Mouse (Mus musculus): ENCODE measurements around the gene Atxn7l1.

Atxn7l1 gene

DNA sequence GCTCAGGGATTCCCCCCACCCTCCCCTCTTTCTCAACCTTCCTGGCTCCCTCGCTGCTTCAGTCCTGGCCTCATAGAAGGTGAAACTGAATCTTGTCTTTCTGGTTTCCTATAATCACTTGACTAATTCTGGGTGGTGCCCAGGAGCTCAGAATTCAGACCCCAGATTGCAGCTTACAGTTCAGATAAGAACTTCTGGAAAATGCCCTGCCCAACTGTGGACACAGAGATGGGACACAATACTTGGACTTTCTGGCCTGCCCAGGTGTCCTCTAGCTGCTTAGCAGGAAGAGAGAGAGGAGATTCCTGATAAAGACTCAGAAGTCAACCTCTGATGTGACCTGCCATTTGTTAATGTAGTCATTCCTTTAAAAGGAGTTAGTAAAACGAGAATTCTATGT, 131.7 kb downstream of the Atxn7l1 start:
- DNase-seq = no peak

DNA sequence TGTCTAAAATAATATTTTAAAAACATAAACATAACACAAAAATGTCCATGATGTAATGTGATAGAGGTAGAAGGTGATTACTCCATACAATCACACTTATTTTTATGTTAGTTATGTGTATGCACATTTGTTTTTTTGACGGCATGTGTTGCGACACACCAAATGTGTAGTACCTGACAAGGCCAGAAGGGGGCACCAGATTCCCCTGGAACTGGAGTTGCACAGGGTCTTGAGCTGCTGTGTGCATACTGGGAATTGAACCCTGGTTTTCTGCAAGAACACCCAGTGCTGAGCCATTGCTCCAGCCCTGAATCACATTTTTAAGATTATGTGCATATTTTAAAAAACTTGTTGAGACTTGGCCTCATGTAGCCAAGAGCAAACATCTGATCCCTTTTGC, 133.3 kb downstream of the Atxn7l1 start:
- DNase-seq = peak; percentile 57

DNA sequence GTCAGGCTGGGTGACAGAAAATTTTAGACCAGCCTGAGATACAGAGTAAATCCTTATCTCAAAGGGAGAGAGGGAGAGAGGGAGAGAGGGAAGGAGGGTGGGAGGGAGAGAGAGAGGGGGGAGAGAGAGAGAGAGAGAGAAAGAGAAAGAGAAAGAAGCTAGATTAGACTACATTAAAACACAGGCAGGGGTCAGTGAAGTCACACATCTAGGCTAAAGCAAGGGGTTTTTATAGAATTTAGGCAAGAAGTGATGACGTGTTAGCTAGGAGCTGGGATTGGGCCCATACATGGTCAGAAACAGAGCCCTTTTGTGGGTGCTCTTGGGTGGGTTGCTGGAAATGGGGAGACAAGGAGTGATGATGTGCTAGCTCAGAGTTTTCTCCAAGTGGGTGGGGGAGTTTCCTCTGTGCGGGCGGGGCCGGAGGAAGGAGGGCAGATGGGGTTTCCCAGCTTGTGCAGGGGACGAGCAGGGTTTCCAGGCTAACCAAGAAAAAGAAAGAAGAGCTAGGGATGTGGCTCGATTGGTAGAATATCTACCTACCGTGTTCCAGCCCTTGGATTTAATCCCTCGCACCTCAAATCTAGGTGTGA, 136.9 kb downstream of the Atxn7l1 start:
- no peak for DNase-seq

DNA sequence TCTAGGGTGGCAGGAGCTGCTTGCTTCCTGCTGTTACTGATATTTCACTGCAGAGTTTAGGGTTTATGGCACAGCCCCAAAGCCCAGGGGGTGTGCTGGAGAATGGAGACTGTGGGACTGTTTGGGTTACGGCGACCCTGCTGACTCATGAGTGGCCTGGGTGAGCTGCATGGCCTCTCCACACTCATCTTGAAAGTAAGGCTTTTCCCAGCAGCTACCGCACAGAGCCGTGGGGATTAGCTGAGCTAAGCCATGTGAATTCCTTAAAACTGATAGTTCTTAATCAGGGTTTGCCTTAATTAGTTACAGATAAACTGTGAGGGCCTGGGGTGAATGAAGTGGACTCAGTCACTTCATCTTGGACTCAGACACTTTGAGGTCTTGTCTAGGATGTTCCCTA, 137.9 kb downstream of the Atxn7l1 start:
- DNase-seq = no peak

- DNase-seq = no peak
Observed at GRCm38 (mm10) chr12:33285933-33286649, 138.6 kb downstream of the Atxn7l1 start.

DNA sequence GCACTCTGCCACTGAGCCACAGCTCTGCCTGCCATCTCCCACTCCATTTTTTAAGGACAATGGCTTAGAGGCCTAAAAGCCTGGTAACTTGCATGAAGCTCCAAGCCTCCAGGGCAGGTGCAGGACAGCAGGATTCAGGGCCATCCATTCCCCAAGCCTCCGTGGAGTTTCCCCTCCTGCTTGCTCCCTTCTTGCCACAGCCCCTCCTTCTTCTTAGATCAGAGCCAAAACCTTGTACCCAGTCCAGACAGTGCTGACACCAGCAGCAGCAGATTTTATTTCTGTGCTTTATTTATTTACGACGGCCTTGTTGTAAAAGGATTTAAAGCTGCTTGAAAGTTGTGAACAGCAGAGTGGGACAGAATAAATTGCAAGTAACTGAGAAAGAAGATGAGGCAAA, 140.2 kb downstream of the Atxn7l1 start:
- DNase-seq = no peak

GRCm38 (mm10) chr12:33288746-33289145, 141.3 kb downstream of the Atxn7l1 start:
- no peak for DNase-seq

DNA sequence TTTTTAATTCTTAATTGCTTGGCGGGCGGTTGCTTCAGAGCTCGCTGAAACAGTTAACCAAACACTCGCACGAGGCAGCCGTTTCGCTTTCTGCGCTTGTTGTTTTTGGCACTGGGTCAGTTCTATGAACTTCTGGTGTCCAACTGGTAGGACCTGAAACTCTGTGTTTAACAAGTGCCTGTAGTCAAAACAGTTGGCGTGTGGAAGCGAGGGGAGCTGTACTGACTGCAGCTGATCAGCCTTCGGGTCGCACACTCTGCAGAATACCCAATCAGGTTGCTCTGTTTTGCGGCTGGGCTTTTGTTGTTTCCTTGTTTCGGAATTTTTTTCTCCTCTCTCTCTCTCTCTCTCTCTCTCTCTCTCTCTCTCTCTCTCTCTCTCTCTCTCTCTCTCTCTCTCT, 154.6 kb downstream of the Atxn7l1 start:
- no peak for DNase-seq

DNA sequence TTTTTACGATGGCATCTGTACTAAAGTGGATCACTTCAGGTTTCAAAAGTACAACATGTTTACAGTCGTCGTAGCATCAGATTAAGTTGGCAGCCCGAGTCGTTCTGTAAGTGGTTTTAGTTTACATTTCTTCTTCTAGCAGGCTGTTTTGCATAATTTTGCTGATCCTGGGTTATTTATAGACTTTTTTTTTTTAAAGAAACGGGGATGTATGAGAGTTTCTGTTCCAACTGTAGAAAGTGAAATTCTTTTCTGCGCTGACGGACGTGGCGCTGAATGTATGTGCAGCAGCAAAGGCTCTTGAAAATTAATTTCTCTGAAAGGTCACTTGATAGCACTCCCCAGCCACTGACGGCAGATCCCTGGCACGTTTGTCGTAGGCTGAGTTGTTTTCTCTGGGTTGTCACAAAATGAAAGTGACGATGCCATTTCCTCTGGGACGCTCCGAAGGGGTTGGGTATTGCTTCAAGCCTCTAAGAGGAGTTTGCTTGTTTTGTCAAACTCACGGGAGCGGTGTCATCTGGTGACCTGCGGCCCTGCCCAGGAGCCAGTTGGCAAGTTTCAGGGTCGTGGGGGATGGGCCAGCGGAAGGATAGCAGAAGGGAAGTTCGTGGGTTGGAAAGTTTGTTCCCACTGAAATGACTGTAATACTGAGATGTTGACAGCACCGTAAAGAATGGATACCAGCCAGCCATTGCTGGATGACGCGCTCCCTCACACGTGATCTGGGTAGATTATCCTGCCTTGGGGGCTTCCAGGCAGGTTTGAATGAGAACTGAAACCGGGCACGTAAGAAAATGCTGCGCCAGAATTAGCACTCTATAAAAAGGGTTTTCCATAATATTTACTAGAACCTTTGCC, 155.3 kb downstream of the Atxn7l1 start:
- no peak for DNase-seq

GRCm38 (mm10) chr12:33303384-33303770, 155.9 kb downstream of the Atxn7l1 start:
- no peak for DNase-seq

DNA sequence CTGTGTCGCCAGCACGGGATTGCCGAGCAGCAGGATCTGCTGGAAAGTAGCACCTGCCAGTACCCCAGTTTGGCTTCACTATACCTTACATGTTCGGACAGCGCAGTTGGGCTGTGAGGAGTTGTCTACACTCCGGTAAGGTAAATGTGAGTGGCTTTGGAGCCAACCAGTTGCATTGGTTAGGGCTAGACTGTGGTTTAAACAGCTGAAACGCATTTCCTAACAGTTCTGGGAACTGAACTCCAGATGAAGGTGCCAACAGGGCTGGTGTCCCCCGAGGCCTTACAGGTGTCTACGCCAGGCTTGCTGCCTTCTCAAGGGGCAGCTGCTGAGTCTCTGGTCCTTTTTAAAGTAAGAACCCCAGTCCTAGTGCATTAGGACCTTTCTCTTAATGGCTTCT, 157.6 kb downstream of the Atxn7l1 start:
- no peak for DNase-seq

DNA sequence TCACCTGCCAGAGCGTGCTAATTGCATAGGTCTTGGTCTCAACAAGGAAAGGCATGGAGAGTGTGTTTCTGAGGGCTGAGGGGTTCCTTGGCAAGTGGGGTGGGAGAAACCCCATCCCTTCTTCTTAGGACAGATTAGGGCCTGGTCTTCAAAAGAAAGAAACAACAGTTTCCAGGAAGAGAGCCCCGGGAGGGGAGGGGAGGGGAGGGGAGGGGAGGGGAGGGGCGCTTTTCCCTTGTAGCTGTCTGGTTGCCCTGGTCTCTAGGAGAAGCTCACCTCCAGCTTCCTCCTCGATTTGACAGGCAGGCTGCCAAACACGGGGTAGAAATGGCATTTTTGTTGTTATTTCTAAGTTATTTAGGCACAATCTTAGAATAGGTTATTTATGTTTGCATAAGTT, 159.0 kb downstream of the Atxn7l1 start:
- DNase-seq = no peak

- DNase-seq = no peak
Observed at GRCm38 (mm10) chr12:33308668-33309067, 161.2 kb downstream of the Atxn7l1 start.

- DNase-seq = peak; percentile 62
Observed at GRCm38 (mm10) chr12:33313828-33314671, 166.6 kb downstream of the Atxn7l1 start.

DNA sequence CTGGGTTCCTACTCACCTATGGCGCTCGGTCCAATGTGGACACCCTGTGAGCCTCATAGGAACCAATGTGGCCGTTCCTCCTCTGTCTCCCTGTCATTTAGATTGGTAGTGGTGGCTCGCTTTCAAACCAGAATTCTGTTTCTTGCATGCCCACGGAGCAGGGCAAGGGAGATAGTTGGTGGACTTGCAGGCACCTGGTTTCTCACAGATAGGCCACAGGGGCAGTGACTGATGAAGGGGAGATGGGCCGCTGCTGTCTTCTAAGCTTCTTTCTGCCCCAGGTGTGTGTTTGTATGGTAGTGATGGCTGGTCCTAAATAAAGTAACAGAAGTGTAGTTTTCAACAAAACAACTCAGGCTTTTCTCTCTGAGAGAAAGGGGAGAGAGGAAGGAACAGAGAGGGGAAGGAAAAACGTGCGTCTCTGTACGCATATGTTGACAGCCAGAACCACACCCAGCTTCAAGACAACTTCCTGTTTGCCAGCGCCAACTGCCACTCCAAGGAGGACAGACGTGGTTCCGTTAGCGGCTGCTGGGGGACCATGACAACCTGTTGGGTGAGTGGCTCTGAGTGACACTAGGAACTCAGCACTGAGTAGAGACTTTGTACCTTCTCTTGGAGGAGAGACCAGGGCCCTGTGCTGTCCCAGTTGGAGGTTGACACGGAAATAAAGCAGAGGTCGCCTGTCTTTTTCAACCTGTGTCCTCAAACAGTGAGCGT, 167.6 kb downstream of the Atxn7l1 start:
- DNase-seq = no peak

DNA sequence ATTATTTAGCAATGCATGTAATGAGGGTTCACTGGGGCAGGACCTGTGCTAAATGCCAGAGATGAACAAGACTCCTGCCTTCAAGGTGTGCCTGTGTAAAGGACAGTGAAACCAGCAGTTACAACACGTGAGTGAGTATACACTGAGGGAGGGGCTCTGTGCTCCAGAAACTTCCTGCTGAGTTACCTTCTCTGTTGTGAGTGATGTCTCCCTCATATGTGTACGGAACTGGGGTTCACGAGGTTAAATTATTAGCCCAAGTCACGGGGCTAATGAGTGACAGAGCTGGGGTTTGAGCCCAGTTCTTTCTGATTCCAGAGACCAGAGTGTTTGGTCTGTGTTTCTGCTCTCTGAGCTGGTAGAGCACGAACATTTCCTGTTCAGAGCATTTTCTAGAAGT, 168.3 kb downstream of the Atxn7l1 start:
- DNase-seq = no peak

DNA sequence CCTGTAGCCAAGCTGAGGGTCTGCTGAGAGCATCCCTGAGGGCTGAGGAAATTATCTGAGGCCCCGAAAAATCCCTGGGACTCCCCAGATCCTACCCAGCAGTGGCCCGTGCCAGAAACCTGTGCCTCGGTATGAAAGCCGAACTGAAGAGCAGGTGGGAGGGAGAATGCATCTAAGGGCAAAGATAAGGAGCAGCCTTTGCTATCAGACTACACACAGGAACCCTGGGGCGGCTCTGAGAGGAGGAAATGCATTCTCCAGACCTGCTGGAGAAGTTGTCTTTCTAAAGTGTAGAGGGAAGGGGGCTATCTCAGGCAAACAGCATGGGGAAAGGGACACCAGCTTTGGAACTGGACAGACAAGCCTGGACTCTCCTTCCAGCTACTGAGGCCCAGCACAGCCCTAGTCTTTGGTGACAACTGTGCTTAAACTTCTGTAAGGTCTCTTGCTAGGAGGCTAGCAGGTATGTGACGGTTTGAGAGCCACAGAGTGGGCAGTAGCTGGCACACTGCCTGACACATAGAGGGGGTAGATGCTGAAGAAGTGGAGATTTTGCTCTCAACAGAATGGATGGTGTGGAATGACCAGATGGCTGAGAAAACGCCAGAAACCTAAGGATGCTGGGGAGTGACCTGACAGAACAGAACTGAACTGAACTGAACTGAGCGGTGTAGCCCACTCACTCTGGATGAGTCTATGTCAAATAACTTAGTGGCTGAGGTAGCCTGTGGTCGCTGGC, 170.5 kb downstream of the Atxn7l1 start:
- DNase-seq = no peak

DNA sequence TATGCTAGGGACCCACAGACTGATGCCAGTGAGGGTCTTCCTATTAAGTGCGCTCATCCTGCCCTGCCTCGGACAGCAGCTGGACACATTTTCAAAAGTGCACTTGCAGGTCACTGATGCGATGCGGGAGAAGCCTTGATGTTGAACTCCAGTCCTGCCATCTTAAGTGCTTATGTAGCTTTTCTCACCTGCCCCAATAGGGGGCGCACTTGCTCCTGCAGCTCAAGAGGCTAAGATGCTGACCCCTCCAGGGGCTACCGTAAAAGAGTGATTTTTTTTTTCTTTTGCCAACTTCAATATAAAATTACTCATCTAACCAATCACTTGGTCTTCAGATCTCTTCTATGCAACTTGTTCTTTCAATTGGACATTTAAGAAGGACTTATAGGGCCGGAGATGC, 175.1 kb downstream of the Atxn7l1 start:
- DNase-seq = no peak

- no peak for DNase-seq
Observed at GRCm38 (mm10) chr12:33323821-33324220, 176.3 kb downstream of the Atxn7l1 start.

GRCm38 (mm10) chr12:33325424-33325823, 177.9 kb downstream of the Atxn7l1 start:
- DNase-seq = no peak

DNA sequence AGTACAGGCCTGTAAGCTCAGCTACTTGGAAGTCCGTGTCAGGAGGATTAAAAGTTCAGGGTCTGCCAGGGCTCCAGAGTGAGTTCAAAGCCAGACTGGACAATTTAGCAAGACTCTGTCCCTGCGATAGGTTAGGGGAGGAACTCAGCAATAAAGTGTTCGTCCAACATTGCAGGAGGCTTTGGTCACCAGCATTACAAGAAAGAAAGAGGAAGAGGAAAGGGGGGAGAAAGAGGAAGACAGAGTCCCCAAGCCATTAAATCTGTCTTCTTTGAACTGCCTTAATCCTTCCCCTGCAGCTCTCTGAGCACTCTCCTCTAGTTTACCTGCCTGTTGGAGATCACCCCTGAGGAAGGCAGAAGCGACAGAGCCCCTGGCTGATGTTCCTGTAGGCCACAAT, 184.6 kb downstream of the Atxn7l1 start:
- DNase-seq = no peak

GRCm38 (mm10) chr12:33332796-33333195, 185.3 kb downstream of the Atxn7l1 start:
- no peak for DNase-seq
